Mouse (Mus musculus) lung, embryonic 14.5 days (tissue): ENCODE measurements at regions not wholly inside any gene's neighbourhood (a gene's known extent, or its start where the extent isn't known, plus 50 kb on each side); places are given as distances from the start of the nearest gene placed in this dataset.

Experiments
- ATAC-seq: fragments of 200-750 bp; cut with Nextera tagmentation; 2 replicates; pipeline ENCODE4 v1.8.0; 2017; ENCODE audit warnings: mild to moderate bottlenecking, moderate TSS enrichment, moderate library complexity; ENCODE audit not compliant: insufficient read depth
- DNase-seq: peaks from one replicate; pipeline ENCODE4 v3.0.0-alpha.2; 2015
- H3K27ac ChIP-seq: fragments of 300-500 bp; sonication (generic); 2 replicates; pipeline ENCODE4 v1.5.1; 2014; ENCODE audit warnings: low read depth, mild to moderate bottlenecking, moderate library complexity
- H3K27me3 ChIP-seq: fragments of 300-500 bp; sonication (generic); 2 replicates; pipeline ENCODE4 v1.6.1; 2014; ENCODE audit warnings: low read length, control low read depth; ENCODE audit not compliant: insufficient read depth
- H3K36me3 ChIP-seq: fragments of 300-500 bp; sonication (generic); 2 replicates; pipeline ENCODE4 v1.6.1; 2014; ENCODE audit warnings: control low read depth; ENCODE audit not compliant: insufficient read depth
- H3K4me1 ChIP-seq: fragments of 300-500 bp; sonication (generic); 2 replicates; pipeline ENCODE4 v1.6.1; 2014; ENCODE audit warnings: antibody characterized with exemption, control low read depth; ENCODE audit not compliant: insufficient read depth
- H3K4me2 ChIP-seq: fragments of 300-500 bp; sonication (generic); 2 replicates; pipeline ENCODE4 v1.6.1; 2014; ENCODE audit warnings: mild to moderate bottlenecking
- H3K4me3 ChIP-seq: fragments of 300-500 bp; sonication (generic); 2 replicates; pipeline ENCODE4 v1.5.1; 2014; ENCODE audit warnings: low read depth, low read length
- H3K9ac ChIP-seq: fragments of 300-500 bp; sonication (generic); 2 replicates; pipeline ENCODE4 v1.6.1; 2014
- H3K9me3 ChIP-seq: fragments of 300-500 bp; sonication (generic); 2 replicates; pipeline ENCODE4 v1.6.1; 2016; ENCODE audit warnings: low read depth, low read length, control low read depth
- CTCF ChIP-seq: IDR thresholded peaks from 2 replicates; pipeline ENCODE4 v1.5.1; 2016; ENCODE audit warnings: antibody characterized with exemption, low read depth
- WGBS: fragments of 180-500 bp; shearing (Covaris S2); extraction: QIAGEN DNeasy Blood & Tissue Kit; methylation state at CpG from one replicate; pipeline ENCODE4 v1.1.7; 2014; 5-methylcytosine and 5-hydroxymethylcytosine counted together

- Histone ChIP-seq H3K27me3 (no peaks in the 10 kb centered on the region), H3K4me1 (no peaks in the 10 kb centered on the region), H3K9me3 (peaks cover 3% of the 10 kb centered on the region; the same call in 1 of the 2 replicates), H3K27ac (no peak overlapping the region), H3K36me3 (no peaks in the 10 kb centered on the region), H3K9ac (no peak overlapping the region), H3K4me3 (no peak overlapping the region), H3K4me2 (no peak overlapping the region)
- DNase-seq (no peak), ATAC-seq (no peak)
- 77% methylated on average over 9 of the region's 9 CpGs for WGBS
- no peak for TF ChIP-seq CTCF
Measured at GRCm38 (mm10) chr5:118869330-118869729, 308.9 kb downstream of the Med13l start.

GRCm38 (mm10) chr5:118873871-118874270, 313.4 kb downstream of the Med13l start:
- Histone ChIP-seq H3K4me3 (no peak overlapping the region), H3K27me3 (peaks cover 3% of the 10 kb centered on the region; the same call in 1 of the 2 replicates), H3K9ac (no peak overlapping the region), H3K36me3 (no peaks in the 10 kb centered on the region), H3K9me3 (no peaks in the 10 kb centered on the region), H3K27ac (no peak overlapping the region), H3K4me1 (no peaks in the 10 kb centered on the region; the same call in 1 of the 2 replicates), H3K4me2 (peak overlapping the region; percentile 16; the same call in 1 of the 2 replicates)
- 48% methylated on average over 7 of the region's 7 CpGs for WGBS
- no peak for ATAC-seq
- no peak for TF ChIP-seq CTCF
- no peak for DNase-seq

GRCm38 (mm10) chr5:118875096-118875637, 314.7 kb downstream of the Med13l start:
- DNase-seq (no peak), ATAC-seq (no peak)
- 39% methylated on average over 10 of the region's 10 CpGs for WGBS
- H3K4me1 ChIP-seq: peaks cover 1% of the 10 kb centered on the region
- no peak for TF ChIP-seq CTCF
- no peak overlapping the region for H3K4me3 ChIP-seq
- no peak overlapping the region for H3K9ac ChIP-seq
- no peaks in the 10 kb centered on the region for H3K36me3 ChIP-seq
- no peak overlapping the region for H3K4me2 ChIP-seq
- no peaks in the 10 kb centered on the region for H3K9me3 ChIP-seq
- peaks cover 3% of the 10 kb centered on the region; the same call in 1 of the 2 replicates for H3K27me3 ChIP-seq
- no peak overlapping the region for H3K27ac ChIP-seq

DNA sequence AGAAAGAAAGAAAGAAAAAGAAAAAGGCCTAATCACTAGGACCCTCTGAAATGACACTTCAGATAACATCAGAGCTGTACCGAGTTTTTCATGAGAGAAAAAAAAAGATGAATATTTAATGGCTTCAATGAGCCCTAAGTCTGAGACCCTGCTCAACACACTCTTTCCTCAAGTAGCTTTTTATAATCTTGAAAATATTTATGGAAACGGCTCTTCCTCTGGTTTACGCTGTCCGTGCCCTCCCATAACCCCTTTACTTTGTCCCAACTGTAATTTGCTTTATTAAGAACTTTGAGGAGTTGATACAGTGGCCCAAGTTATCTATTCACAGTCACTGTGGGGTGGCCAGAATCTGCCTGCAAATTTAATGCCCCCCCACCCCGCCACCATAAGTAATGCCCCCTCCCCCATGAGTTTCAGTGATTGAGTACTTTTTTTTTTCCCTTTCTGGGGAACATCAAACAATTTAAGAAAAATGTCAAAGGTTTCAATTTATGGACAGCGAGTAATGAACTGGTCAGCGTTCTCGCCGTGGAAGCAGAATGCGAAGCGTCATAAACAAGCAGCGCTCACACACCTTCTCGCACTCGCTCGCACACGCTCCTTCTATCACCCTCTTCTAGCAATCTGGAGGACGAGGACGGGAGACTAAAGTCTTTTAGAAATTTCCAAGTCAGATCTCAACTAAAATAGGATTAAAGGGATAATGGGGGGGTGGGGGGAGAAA, 316.3 kb downstream of the Med13l start:
- 0 out of 2 replicates have a peak overlapping the region, but pooled peaks have one; percentile 12 for H3K27ac ChIP-seq

GRCm38 (mm10) chr5:118877313-118877669, 316.8 kb downstream of the Med13l start:
- peak; percentile 53; the same call in 1 of the 2 replicates for ATAC-seq
- H3K27ac ChIP-seq: 0 out of 2 replicates have a peak overlapping the region, but pooled peaks have one; percentile 12

More for the DNA sequence above, 316.3 kb downstream of the Med13l start:
- no peaks in the 10 kb centered on the region for H3K9me3 ChIP-seq
- H3K36me3 ChIP-seq: no peaks in the 10 kb centered on the region
- WGBS: 6% methylated on average over 18 of the region's 18 CpGs
- H3K4me3 ChIP-seq: peak overlapping the region; percentile 35
- ATAC-seq (no peak), DNase-seq (peak; percentile 49)
- H3K9ac ChIP-seq: peak overlapping the region; percentile 43
- H3K4me1 ChIP-seq: peaks cover 5% of the 10 kb centered on the region
- no peak for TF ChIP-seq CTCF
- peaks cover 3% of the 10 kb centered on the region; the same call in 1 of the 2 replicates for H3K27me3 ChIP-seq
- peak overlapping the region; percentile 75 for H3K4me2 ChIP-seq

DNA sequence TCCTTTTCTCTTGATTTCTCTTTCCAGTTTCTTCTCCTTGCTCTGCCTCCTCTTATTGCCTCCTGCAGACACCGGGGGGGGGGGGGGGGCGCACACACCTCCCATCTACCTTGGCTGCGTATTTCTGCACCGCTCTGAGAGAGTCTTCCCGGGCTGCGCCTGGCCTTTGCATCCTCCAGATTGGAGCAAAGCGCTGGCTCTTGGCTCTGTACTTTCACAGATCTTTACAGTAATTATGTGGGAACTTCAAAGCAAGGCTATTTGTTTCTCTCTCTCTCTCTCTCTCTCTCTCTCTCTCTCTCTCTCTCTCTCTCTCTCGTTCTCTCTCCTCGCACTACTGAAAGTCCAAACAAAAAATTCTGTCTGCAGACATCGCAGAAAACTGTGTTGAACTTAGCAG, 317.4 kb downstream of the Med13l start:
- Histone ChIP-seq H3K4me2 (peak overlapping the region; percentile 75), H3K4me3 (no peak overlapping the region; the same call in 1 of the 2 replicates), H3K27me3 (peaks cover 3% of the 10 kb centered on the region; the same call in 1 of the 2 replicates), H3K36me3 (no peaks in the 10 kb centered on the region), H3K9me3 (no peaks in the 10 kb centered on the region), H3K27ac (no peak overlapping the region), H3K9ac (peak overlapping the region; percentile 39), H3K4me1 (peaks cover 5% of the 10 kb centered on the region)
- no peak for TF ChIP-seq CTCF
- DNase-seq (peak; percentile 64), ATAC-seq (no peak)
- 9% methylated on average over 9 of the region's 10 CpGs for WGBS

More at GRCm38 (mm10) chr5:118877313-118877669, 316.8 kb downstream of the Med13l start:
- Histone ChIP-seq H3K9ac (peak overlapping the region; percentile 43), H3K4me3 (peak overlapping the region; percentile 35), H3K36me3 (no peaks in the 10 kb centered on the region), H3K4me1 (peaks cover 5% of the 10 kb centered on the region), H3K9me3 (no peaks in the 10 kb centered on the region), H3K27me3 (peaks cover 3% of the 10 kb centered on the region; the same call in 1 of the 2 replicates), H3K4me2 (peak overlapping the region; percentile 75)
- 1% methylated on average over 12 of the region's 12 CpGs for WGBS
- peak; percentile 75 for TF ChIP-seq CTCF
- DNase-seq: peak; percentile 88

- no peaks in the 10 kb centered on the region for H3K36me3 ChIP-seq
- H3K9me3 ChIP-seq: no peaks in the 10 kb centered on the region
- peaks cover 3% of the 10 kb centered on the region; the same call in 1 of the 2 replicates for H3K27me3 ChIP-seq
- no peak for TF ChIP-seq CTCF
- H3K4me3 ChIP-seq: no peak overlapping the region
- H3K27ac ChIP-seq: no peak overlapping the region
- H3K4me2 ChIP-seq: no peak overlapping the region
- DNase-seq (no peak), ATAC-seq (no peak)
- no peak overlapping the region for H3K9ac ChIP-seq
- H3K4me1 ChIP-seq: peaks cover 5% of the 10 kb centered on the region
- 40% methylated on average over 10 of the region's 10 CpGs for WGBS
Measured at GRCm38 (mm10) chr5:118878722-118879121, 318.2 kb downstream of the Med13l start.
